Mouse (Mus musculus) gastrocnemius, postnatal 25 days (tissue): ENCODE data around the gene Rest. TPM values are rescaled to one million over a fixed set of nuclear protein-coding genes. Genes with fewer than 3 reads are reported as not detected.

Experiments
- DNase-seq: peaks from one replicate; pipeline ENCODE4 v3.0.0; 2022
- microRNA-seq, 2 experiments: library from miRNA; unstranded; fragments of <30 nt; microRNA quantifications; one replicate each; pipeline ENCODE4 v1.2.0; 2021; ENCODE audit warnings: borderline replicate concordance in 2 of 2
- total RNA-seq, 2 experiments: library from RNA; stranded (reverse); gene quantifications; 1 replicate in 1 of 2; 2 replicates in 1 of 2; pipeline ENCODE4 v1.2.3; 2021

The Rest gene
- total RNA-seq, 2 experiments from 2014 or later, result 7.9 to 8.0 TPM

- peak; percentile 97 for DNase-seq
These were observed 44.9 kb downstream of the Rest start, which contains the start of the genes Noa1 and Polr2b for GRCm38 (mm10) chr5:77309924-77310772. Noa1 (minus strand) TSS chr5:77310084. Polr2b (plus strand) TSS chr5:77310147.

GRCm38 (mm10) chr5:77314206-77314605 lies 48.9 kb downstream of the Rest start:
- no peak for DNase-seq

GRCm38 (mm10) chr5:77314986-77315385 lies 49.7 kb downstream of the Rest start:
- DNase-seq, result no peak

GRCm38 (mm10) chr5:77324936-77325335 lies 59.6 kb downstream of the Rest start:
- no peak for DNase-seq

- no peak for DNase-seq
These were observed 64.9 kb downstream of the Rest start for GRCm38 (mm10) chr5:77330154-77330553.

Small RNA genes lying within 50 kb of the gene (microRNA-seq; reads per million reads assigned to microRNA genes)
- 0 reads per million in 2 experiments for gene Mir5098

Other genes with a start within 250 kb of the Rest start
- not detected for gene Thegl, start 249.5 kb upstream of the Rest start, total RNA-seq
- 1 to 10 TPM; 3.4 to 5.7 TPM for gene Hopx, start 150.4 kb upstream of the Rest start, total RNA-seq
- not detected for gene Spink2, start 54.0 kb upstream of the Rest start, total RNA-seq
- 10 to 100 TPM; 12.8 to 18.0 TPM for gene Noa1, start 44.6 kb downstream of the Rest start, total RNA-seq
- gene Polr2b, start 44.7 kb downstream of the Rest start, total RNA-seq, result 10 to 100 TPM; 21.5 TPM
- gene Igfbp7, start 142.6 kb downstream of the Rest start, total RNA-seq, result 100 to 1,000 TPM; 105 to 156 TPM